Mouse (Mus musculus): ENCODE data around the gene Lhfpl4. TPM values are rescaled to one million over a fixed set of nuclear protein-coding genes. Genes with fewer than 3 reads are reported as not detected.

The Lhfpl4 gene
- total and polyA plus RNA-seq, 3 experiments = 0.19 to 7.7 TPM; not detected in 1

DNA sequence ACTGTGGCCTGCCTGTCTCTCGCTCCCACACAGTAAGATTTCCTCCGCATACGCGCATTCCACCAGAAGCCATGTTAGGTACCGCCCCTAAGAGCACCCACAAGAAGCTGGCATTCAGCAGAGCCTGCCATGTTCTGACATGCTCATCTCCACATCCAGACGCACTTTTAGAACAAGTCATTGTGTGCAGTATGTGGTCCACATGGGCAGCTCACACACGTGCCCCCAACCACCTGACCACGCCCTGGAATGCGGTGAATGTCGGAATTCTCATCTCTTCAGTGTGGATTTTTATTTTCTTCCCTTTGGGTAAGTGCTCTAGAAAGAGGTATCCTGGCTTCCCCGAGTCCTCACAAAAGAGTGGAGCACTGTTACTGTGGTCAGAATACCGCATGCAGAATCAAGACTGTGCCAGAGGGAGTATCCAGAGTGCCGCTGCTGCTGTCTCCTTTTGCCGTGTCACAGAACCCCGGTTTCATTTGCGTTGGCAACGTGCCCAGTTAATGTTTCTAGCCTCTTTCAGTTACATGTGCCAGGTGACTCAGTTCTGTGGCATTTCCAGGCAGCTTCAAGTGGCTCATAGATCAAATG is 28.4 kb downstream of the Lhfpl4 start:
- no peaks in the 10 kb centered on the region for H3K79me2 ChIP-seq (ENCODE audit: control insufficient read depth, insufficient read depth, low read length, poor library complexity)
- no peak overlapping the region for H3K9ac ChIP-seq (ENCODE audit: control insufficient read depth, low read depth, low read length, poor library complexity, severe bottlenecking)
- peaks cover 3 to 11% of the 10 kb centered on the region in 2 experiments; a peak in 3 of 4 replicates for H3K4me1 ChIP-seq (ENCODE audit: control insufficient read depth in 1 of 2, insufficient read depth in 2 of 2, low read length in 2 of 2)
- DNase-seq (ENCODE audit: low read depth, low spot score) = peak; percentile 88
- H3K36me3 ChIP-seq (ENCODE audit: control insufficient read depth in 1 of 2, insufficient read depth in 2 of 2, low read length in 2 of 2) = peaks cover 0 to 3% of the 10 kb centered on the region in 2 experiments; a peak in 2 of 4 replicates
- 0 out of 2 replicates have a peak, but pooled peaks have one; percentile 35 for TF ChIP-seq ETS1 (IDR thresholded peaks at IDR 0.05; ENCODE audit: low read depth, low read length)
- peak; percentile 25; the same call in 1 of the 2 replicates for TF ChIP-seq MAX (IDR thresholded peaks at IDR 0.05; ENCODE audit: low read length)
- TF ChIP-seq HCFC1 (IDR thresholded peaks at IDR 0.05; ENCODE audit: low read depth, low read length) = no peak
- TF ChIP-seq BHLHE40 (IDR thresholded peaks at IDR 0.05; ENCODE audit: borderline replicate concordance, low read depth, low read length) = 0 out of 2 replicates have a peak, but pooled peaks have one; percentile 15
- 0 out of 2 replicates have a peak, but pooled peaks have one; percentile 27 for TF ChIP-seq SIN3A (IDR thresholded peaks at IDR 0.05; ENCODE audit: low read length)
- TF ChIP-seq NELFE (IDR thresholded peaks at IDR 0.05; ENCODE audit: low read depth, low read length) = no peak
- TF ChIP-seq SMC3 (IDR thresholded peaks at IDR 0.05; ENCODE audit: low read depth, low read length) = peak; percentile 25
- peak in 1 of 2 experiments; percentile 25; a peak in 1 of 4 replicates for TF ChIP-seq EP300 (IDR thresholded peaks at IDR 0.05; ENCODE audit: low read depth in 1 of 2, low read length in 2 of 2)
- H3K9me3 ChIP-seq (replicated peaks; ENCODE audit: insufficient read depth, low read length) = no peaks in the 10 kb centered on the region
- H3K4me3 ChIP-seq (ENCODE audit: control insufficient read depth in 1 of 2, insufficient read depth in 1 of 2, low read depth in 2 of 2, low read length in 2 of 2) = no peak overlapping the region
- no peaks in the 10 kb centered on the region for H3K27me3 ChIP-seq (ENCODE audit: control insufficient read depth in 1 of 2, insufficient read depth in 2 of 2, low read length in 2 of 2)
- H3K27ac ChIP-seq (ENCODE audit: control insufficient read depth, low read depth, low read length) = no peak overlapping the region

- no peak overlapping the region for H3K4me3 ChIP-seq (ENCODE audit: control insufficient read depth in 1 of 2, insufficient read depth in 1 of 2, low read depth in 2 of 2, low read length in 2 of 2)
- H3K9me3 ChIP-seq (replicated peaks; ENCODE audit: insufficient read depth, low read length) = no peaks in the 10 kb centered on the region
- H3K27ac ChIP-seq (ENCODE audit: control insufficient read depth, low read depth, low read length) = no peak overlapping the region
- peak; percentile 90 for TF ChIP-seq JUND (IDR thresholded peaks at IDR 0.05; ENCODE audit: low read depth, low read length)
- TF ChIP-seq TCF12 (IDR thresholded peaks at IDR 0.05; ENCODE audit: low read depth, low read length) = no peak
- H3K79me2 ChIP-seq (ENCODE audit: control insufficient read depth, insufficient read depth, low read length, poor library complexity) = no peaks in the 10 kb centered on the region
- no peak overlapping the region for H3K9ac ChIP-seq (ENCODE audit: control insufficient read depth, low read depth, low read length, poor library complexity, severe bottlenecking)
- no peaks in the 10 kb centered on the region for H3K27me3 ChIP-seq (ENCODE audit: control insufficient read depth in 1 of 2, insufficient read depth in 2 of 2, low read length in 2 of 2)
- peaks cover 0 to 3% of the 10 kb centered on the region in 2 experiments; a peak in 2 of 4 replicates for H3K36me3 ChIP-seq (ENCODE audit: control insufficient read depth in 1 of 2, insufficient read depth in 2 of 2, low read length in 2 of 2)
- DNase-seq (ENCODE audit: low read depth, low spot score) = no peak
- peaks cover 3 to 11% of the 10 kb centered on the region in 2 experiments; a peak in 3 of 4 replicates for H3K4me1 ChIP-seq (ENCODE audit: control insufficient read depth in 1 of 2, insufficient read depth in 2 of 2, low read length in 2 of 2)
Measured at GRCm38 (mm10) chr6:113163513-113163912, 31.7 kb downstream of the Lhfpl4 start.

GRCm38 (mm10) chr6:113161982-113162381 is 33.2 kb downstream of the Lhfpl4 start:
- TF ChIP-seq TBP (IDR thresholded peaks at IDR 0.05; ENCODE audit: low read depth, low read length) (no peak), SMC3 (IDR thresholded peaks at IDR 0.05; ENCODE audit: low read depth, low read length) (no peak), CHD2 (IDR thresholded peaks at IDR 0.05; ENCODE audit: low read length) (no peak), RAD21 (IDR thresholded peaks at IDR 0.05; ENCODE audit: low read depth, low read length) (no peak), ZMIZ1 (IDR thresholded peaks at IDR 0.05; ENCODE audit: low read depth, low read length) (no peak), MAFK (IDR thresholded peaks at IDR 0.05; ENCODE audit: borderline replicate concordance, low read depth, low read length) (no peak), SIN3A (IDR thresholded peaks at IDR 0.05; ENCODE audit: low read length) (no peak), MYB (IDR thresholded peaks at IDR 0.05; ENCODE audit: low read depth, low read length) (no peak), USF2 (IDR thresholded peaks at IDR 0.05; ENCODE audit: borderline replicate concordance in 1 of 2, insufficient read depth in 1 of 2, low read depth in 1 of 2, low read length in 2 of 2) (no peak), RCOR1 (IDR thresholded peaks at IDR 0.05; ENCODE audit: low read depth, low read length) (no peak), ETS1 (IDR thresholded peaks at IDR 0.05; ENCODE audit: low read depth, low read length) (no peak), CTCF (IDR thresholded peaks at IDR 0.05 in 2 of 3, conservative IDR thresholded peaks at IDR 0.05 in 1 of 3; ENCODE audit: control insufficient read depth in 1 of 3, insufficient read depth in 1 of 3, low read depth in 2 of 3, low read length in 3 of 3, poor library complexity in 1 of 3, severe bottlenecking in 1 of 3) (no peak), NELFE (IDR thresholded peaks at IDR 0.05; ENCODE audit: low read depth, low read length) (no peak), TAL1 (IDR thresholded peaks at IDR 0.05; ENCODE audit: low read length) (no peak), ZNF384 (IDR thresholded peaks at IDR 0.05; ENCODE audit: low read depth, low read length) (no peak), POLR2A (IDR thresholded peaks at IDR 0.05; ENCODE audit: control insufficient read depth in 1 of 2, insufficient read depth in 1 of 2, low read depth in 1 of 2, low read length in 2 of 2, poor library complexity in 1 of 2) (no peak), UBTF (IDR thresholded peaks at IDR 0.05; ENCODE audit: borderline replicate concordance, insufficient read depth, low read depth, low read length) (no peak), JUND (IDR thresholded peaks at IDR 0.05; ENCODE audit: low read depth, low read length) (no peak), POLR2AphosphoS5 (IDR thresholded peaks at IDR 0.05; ENCODE audit: borderline replicate concordance, low read depth, low read length) (no peak)

More at GRCm38 (mm10) chr6:113161982-113162381, 33.2 kb downstream of the Lhfpl4 start:
- Histone ChIP-seq H3K27me3 (ENCODE audit: control insufficient read depth in 1 of 2, insufficient read depth in 2 of 2, low read length in 2 of 2) (no peaks in the 10 kb centered on the region), H3K4me3 (ENCODE audit: control insufficient read depth in 1 of 2, insufficient read depth in 1 of 2, low read depth in 2 of 2, low read length in 2 of 2) (no peak overlapping the region), H3K79me2 (ENCODE audit: control insufficient read depth, insufficient read depth, low read length, poor library complexity) (no peaks in the 10 kb centered on the region), H3K9me3 (replicated peaks; ENCODE audit: insufficient read depth, low read length) (no peaks in the 10 kb centered on the region), H3K9ac (ENCODE audit: control insufficient read depth, low read depth, low read length, poor library complexity, severe bottlenecking) (no peak overlapping the region), H3K27ac (ENCODE audit: control insufficient read depth, low read depth, low read length) (no peak overlapping the region), H3K4me1 (ENCODE audit: control insufficient read depth in 1 of 2, insufficient read depth in 2 of 2, low read length in 2 of 2) (peaks cover 3 to 6% of the 10 kb centered on the region in 2 experiments; a peak in 3 of 4 replicates), H3K36me3 (ENCODE audit: control insufficient read depth in 1 of 2, insufficient read depth in 2 of 2, low read length in 2 of 2) (peaks cover 0 to 3% of the 10 kb centered on the region in 2 experiments; a peak in 1 of 4 replicates)
- no peak for DNase-seq (ENCODE audit: low read depth, low spot score)

Measured in MEL (cell line).